Mouse (Mus musculus) heart, postnatal 4 days (tissue): ENCODE measurements around the gene Luzp2. TPM values are rescaled to one million over a fixed set of nuclear protein-coding genes. Genes with fewer than 3 reads are reported as not detected.
"Not testable (repeated sequence)": the region's sequence is repeated elsewhere in the genome, so short reads cannot be mapped to it uniquely, and the experiment has no call there.

Experiments used
- DNase-seq: peaks from one replicate; pipeline ENCODE4 v3.0.0; 2021
- total RNA-seq, 2 experiments: library from RNA; stranded (reverse); gene quantifications; 2 replicates each; pipeline ENCODE4 v1.2.3; 2021

The Luzp2 gene
- total RNA-seq, 2 experiments from 2014 or later = 0.07 to 0.10 TPM

DNA sequence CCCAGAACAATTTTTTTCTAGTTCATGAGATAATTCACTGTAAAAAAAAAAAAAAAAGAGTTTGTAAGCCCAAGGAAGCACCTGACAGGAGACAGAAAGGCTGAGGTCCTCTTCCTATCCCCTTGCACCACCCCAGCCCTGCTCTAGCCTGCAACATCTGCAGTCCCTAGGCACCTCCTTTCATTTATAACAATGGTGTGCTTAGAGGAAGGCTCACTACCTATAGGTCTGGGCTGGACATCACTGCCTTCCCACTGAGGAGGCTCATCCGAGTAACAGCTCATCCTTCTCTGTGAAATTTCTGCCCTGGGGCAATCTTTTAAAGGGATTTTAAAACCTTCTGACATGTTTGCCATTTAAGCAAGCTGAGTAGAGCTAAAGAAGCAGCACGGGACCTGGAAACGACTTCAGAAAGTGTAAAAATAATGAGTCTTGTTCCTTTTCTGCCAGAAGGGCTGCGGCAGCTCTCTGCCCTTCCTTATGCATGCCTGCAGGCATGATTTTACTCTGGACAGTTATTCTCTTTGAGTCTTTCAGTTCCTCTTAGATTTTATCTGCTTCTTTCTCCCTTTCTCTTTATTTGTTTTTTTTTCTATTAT is 174.0 kb downstream of the Luzp2 start:
- no peak for DNase-seq

DNA sequence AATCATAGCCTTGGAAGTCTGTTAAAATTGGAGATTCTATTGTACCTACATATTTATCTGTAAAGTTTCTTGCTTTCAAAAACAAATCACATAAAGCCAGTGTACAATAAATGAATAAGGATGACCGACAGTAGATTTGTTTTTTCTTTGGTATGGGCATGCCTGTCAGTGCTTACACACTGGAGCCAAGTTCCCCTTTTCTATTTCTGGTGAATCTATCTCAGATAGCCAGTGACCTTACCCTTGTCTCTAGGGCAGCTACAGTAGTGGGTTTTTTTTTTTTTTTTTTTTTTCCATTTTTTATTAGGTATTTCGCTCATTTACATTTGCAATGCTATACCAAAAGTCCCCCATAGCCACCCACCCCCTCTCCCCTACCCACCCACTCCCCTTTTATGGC is 298.6 kb downstream of the Luzp2 start:
- not testable (repeated sequence) for DNase-seq

DNA sequence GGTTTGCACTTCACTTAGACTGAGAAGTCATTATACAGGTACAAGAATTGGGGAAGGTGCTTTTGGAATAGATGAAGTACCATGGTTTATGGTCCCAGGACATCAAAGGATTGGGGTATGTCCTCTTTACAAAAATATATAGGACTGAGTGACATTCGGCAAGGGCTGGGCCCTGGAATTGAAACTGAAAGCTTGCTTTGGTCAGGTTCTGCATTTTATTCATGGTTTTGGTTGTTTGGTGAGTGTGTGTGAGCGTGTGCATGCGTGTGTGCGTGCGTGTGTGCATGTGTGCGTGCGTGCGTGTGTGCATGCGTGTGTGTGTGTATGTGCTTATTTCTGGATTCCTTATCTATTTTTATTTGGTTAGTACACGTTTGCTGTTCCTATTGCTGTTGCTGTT is 353.6 kb downstream of the Luzp2 start:
- DNase-seq = no peak

DNA sequence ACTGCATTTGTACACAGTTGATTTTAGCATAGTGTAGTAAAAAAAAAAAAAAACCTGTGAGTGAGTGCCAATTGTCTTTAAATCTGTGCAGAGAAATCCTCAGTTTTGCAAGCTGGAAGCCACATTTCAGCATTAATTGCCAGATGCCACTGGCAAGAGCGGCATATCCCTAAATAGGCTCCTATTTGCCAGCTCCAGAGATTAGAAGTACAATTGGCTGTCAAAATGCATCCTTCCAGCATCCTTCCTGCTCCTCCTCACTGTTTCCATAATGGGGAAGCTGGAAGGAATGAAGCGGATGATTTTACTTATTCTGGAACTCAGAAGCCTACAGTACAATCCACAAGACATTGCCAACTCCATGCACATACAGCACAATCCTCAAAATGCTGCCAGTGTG is 354.2 kb downstream of the Luzp2 start:
- DNase-seq = no peak

DNA sequence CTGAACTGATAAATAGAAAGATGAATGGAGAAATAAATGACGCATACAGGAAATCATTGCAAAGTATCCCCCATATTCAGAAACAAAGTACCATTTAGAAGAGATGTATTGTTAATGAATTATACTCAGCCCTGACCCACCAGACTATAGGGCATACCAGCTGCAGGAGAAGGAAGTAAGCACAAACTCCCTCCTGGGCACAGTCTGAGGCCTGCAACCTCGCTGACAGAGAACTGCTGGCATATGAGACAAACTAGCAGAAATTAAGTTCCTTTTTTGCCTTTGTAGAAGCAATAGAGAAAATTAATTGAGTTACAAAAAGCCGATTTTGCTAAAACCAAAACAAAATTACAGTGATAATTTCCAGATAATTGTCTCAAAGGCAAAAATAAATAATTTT is 355.4 kb downstream of the Luzp2 start:
- no peak for DNase-seq

DNA sequence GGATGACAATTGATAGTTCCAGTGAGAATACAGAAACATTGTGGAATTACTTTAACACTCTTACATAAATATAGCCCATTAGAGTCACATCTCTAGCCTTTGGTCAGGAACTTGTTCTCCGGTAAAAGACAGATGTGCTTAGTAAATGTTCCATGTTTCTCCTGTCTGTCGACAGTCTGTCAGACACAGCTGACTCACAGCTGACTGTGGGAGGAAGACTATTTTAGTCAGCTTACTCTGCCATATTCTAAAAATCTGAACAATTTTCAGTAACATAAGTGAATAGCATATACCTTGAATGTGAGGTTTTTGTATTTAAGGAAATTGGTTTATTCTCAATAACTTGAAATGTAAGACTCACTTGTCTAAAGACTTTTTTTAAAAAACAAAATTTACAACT is 363.5 kb downstream of the Luzp2 start:
- DNase-seq = no peak

DNA sequence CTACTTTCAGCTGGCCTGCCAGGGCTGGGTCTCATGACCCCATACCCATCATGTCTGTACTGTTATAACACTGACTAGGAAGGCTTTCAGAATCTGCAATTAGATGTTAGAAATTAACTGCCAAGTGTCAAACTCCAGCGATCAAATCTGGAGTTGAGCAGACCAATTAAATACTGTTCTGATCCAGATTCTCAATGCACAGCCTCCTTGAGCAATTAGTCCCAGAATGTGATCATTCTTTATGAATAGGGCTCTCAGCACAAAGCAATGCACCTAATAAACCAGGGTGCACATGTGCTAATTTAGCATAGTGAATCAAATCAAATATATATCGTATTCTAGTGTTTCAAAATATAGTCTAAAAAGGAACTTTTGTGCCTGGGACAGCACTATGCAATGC is 387.7 kb downstream of the Luzp2 start:
- DNase-seq = no peak

DNA sequence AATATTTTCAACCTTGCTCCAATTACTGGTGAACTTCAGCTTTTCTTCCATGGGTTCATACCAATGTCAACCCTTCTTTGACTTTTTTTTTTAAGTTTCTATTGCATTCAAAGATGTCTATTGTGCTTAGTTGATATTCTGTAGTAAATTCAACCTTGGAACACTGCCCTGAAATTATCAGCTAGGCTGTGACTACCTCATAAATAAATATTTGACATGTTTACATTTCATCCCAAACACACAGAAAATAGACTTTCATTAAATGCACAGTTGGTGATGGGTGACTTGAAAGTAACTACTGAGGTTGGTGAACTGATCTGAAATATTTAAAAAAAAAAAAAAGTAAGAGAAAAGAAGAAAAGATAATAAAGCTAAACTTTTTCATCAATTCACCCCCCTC is 394.1 kb downstream of the Luzp2 start:
- DNase-seq = no peak
